Mouse (Mus musculus) bone marrow macrophage, adult 2 months (primary cell): ENCODE measurements around the gene Ednrb.

ENCODE experiments used
- CTCF ChIP-seq: IDR thresholded peaks from 2 replicates; pipeline ENCODE4 v1.5.1; 2012; ENCODE audit warnings: low read depth, mild to moderate bottlenecking, low read length, moderate library complexity
- POLR2A ChIP-seq: IDR thresholded peaks from 2 replicates; pipeline ENCODE4 v1.6.1; 2012; ENCODE audit warnings: mild to moderate bottlenecking, low read depth, low read length, borderline replicate concordance

- no peak for TF ChIP-seq POLR2A
- no peak for TF ChIP-seq CTCF
Measured at GRCm38 (mm10) chr14:103822590-103822989, 21.6 kb downstream of the Ednrb start.
